Mouse (Mus musculus) regulatory T cell (primary cell): ENCODE measurements around the gene Mul1.

Source experiments
- in situ Hi-C: fragments of 300-600 bp; cut with MboI, MseI; formaldehyde crosslinking; loops from one replicate; pipeline ENCODE4 v1.15.1; 2025; ENCODE audit warnings: high pct_unique_total_duplicates

Gene Mul1

GRCm38 (mm10) chr4:138440062-138440461 lies 5.6 kb downstream of the Mul1 start:
- in situ Hi-C loops = loop anchor here (5.0 kb wide), 3 partner anchors 122 to 412 kb away; no protein-coding TSS in a partner anchor

GRCm38 (mm10) chr4:138444941-138445340 lies 10.5 kb downstream of the Mul1 start:
- in situ Hi-C loops = loop anchor here (5.0 kb wide), 3 partner anchors 117 to 407 kb away; no protein-coding TSS in a partner anchor

GRCm38 (mm10) chr4:138446981-138447380 lies 12.5 kb downstream of the Mul1 start:
- in situ Hi-C loops = no loop called here

- in situ Hi-C loops = no loop called here
Observed at GRCm38 (mm10) chr4:138447387-138447786, 12.9 kb downstream of the Mul1 start.

GRCm38 (mm10) chr4:138447827-138448602 lies 13.5 kb downstream of the Mul1 start:
- in situ Hi-C loops = no loop called here

GRCm38 (mm10) chr4:138448872-138449615 lies 14.6 kb downstream of the Mul1 start:
- in situ Hi-C loops = no loop called here

GRCm38 (mm10) chr4:138449636-138450314 lies 15.3 kb downstream of the Mul1 start:
- in situ Hi-C loops = no loop called here

- in situ Hi-C loops = no loop called here
Observed at GRCm38 (mm10) chr4:138452306-138453096, 18.0 kb downstream of the Mul1 start.

- in situ Hi-C loops = no loop called here
Observed at GRCm38 (mm10) chr4:138453097-138453752, 18.8 kb downstream of the Mul1 start.

- in situ Hi-C loops = no loop called here
Observed at GRCm38 (mm10) chr4:138453753-138454570, 19.5 kb downstream of the Mul1 start, which contains the start of gene Camk2n1. Gene Camk2n1 (plus strand): TSS chr4:138454314.

GRCm38 (mm10) chr4:138454571-138455140 lies 20.2 kb downstream of the Mul1 start:
- in situ Hi-C loops = no loop called here

- in situ Hi-C loops = no loop called here
Observed at GRCm38 (mm10) chr4:138455141-138455955, 20.9 kb downstream of the Mul1 start.

- in situ Hi-C loops = no loop called here
Observed at GRCm38 (mm10) chr4:138455956-138456341, 21.5 kb downstream of the Mul1 start.

- in situ Hi-C loops = no loop called here
Observed at GRCm38 (mm10) chr4:138456536-138456935, 22.1 kb downstream of the Mul1 start.

- in situ Hi-C loops = no loop called here
Observed at GRCm38 (mm10) chr4:138457091-138457490, 22.6 kb downstream of the Mul1 start.

- in situ Hi-C loops = no loop called here
Observed at GRCm38 (mm10) chr4:138458171-138458570, 23.7 kb downstream of the Mul1 start.

- in situ Hi-C loops = no loop called here
Observed at GRCm38 (mm10) chr4:138458735-138459440, 24.4 kb downstream of the Mul1 start.

- in situ Hi-C loops = no loop called here
Observed at GRCm38 (mm10) chr4:138459775-138460174, 25.3 kb downstream of the Mul1 start.
